Mouse (Mus musculus) liver, embryonic 11.5 days (tissue): ENCODE measurements around the gene Tmem232. TPM values are rescaled to one million over a fixed set of nuclear protein-coding genes. Genes with fewer than 3 reads are reported as not detected.
"Not testable (repeated sequence)": the region's sequence is repeated elsewhere in the genome, so short reads cannot be mapped to it uniquely, and the experiment has no call there.

Experiments used
- ATAC-seq: fragments of 200-750 bp; cut with Nextera tagmentation; replicated peaks from 2 replicates; pipeline ENCODE4 v1.8.0; 2017; ENCODE audit warnings: moderate number of reproducible peaks, mild to moderate bottlenecking, moderate TSS enrichment, moderate library complexity; ENCODE audit not compliant: low FRiP score
- DNase-seq: peaks from one replicate; pipeline ENCODE4 v3.0.0-alpha.2; 2017; ENCODE audit warnings: low spot score
- H3K27ac ChIP-seq: fragments of 300-500 bp; sonication (generic); 2 replicates; pipeline ENCODE4 v1.5.1; 2014; ENCODE audit warnings: mild to moderate bottlenecking, low read depth, low read length, control low read depth
- H3K27me3 ChIP-seq: fragments of 300-500 bp; sonication (generic); replicated peaks from 2 replicates; pipeline ENCODE4 v1.6.1; 2014; ENCODE audit warnings: low read length, mixed read lengths; ENCODE audit not compliant: control insufficient read depth, insufficient read depth
- H3K36me3 ChIP-seq: fragments of 300-500 bp; sonication (generic); 2 replicates; pipeline ENCODE4 v1.6.1; 2014; ENCODE audit warnings: mild to moderate bottlenecking, low read length, moderate library complexity, mixed read lengths; ENCODE audit not compliant: control insufficient read depth, insufficient read depth
- H3K4me1 ChIP-seq: fragments of 300-500 bp; sonication (generic); replicated peaks from 2 replicates; pipeline ENCODE4 v1.6.1; 2014; ENCODE audit warnings: low read length, mixed read lengths; ENCODE audit not compliant: control insufficient read depth, insufficient read depth
- H3K4me2 ChIP-seq: fragments of 300-500 bp; sonication (generic); 2 replicates; pipeline ENCODE4 v1.6.1; 2014; ENCODE audit warnings: mild to moderate bottlenecking, control low read depth, moderate library complexity
- H3K4me3 ChIP-seq: fragments of 300-500 bp; sonication (generic); 2 replicates; pipeline ENCODE4 v1.5.1; 2014; ENCODE audit warnings: low read depth, low read length, control low read depth
- H3K9ac ChIP-seq: fragments of 300-500 bp; sonication (generic); 2 replicates; pipeline ENCODE4 v1.6.1; 2014; ENCODE audit warnings: low read depth, low read length, control low read depth
- H3K9me3 ChIP-seq: fragments of 300-500 bp; sonication (generic); 2 replicates; pipeline ENCODE4 v1.6.1; 2016; ENCODE audit warnings: low read length, inconsistent platforms, mixed read lengths; ENCODE audit not compliant: control insufficient read depth
- WGBS: fragments of 180-500 bp; shearing (Covaris S2); extraction: QIAGEN DNeasy Blood & Tissue Kit; methylation state at CpG from one replicate; pipeline ENCODE4 v1.1.7; 2014; 5-methylcytosine and 5-hydroxymethylcytosine counted together
- polyA plus RNA-seq: library from polyadenylated mRNA; unstranded; fragments of >200 nt; fragmentation: Nextera tagmentation; extraction: Ambion mirVana; gene quantifications from 2 replicates; pipeline ENCODE4 v1.2.1, GENCODE M21; 2014

The Tmem232 gene
- polyA plus RNA-seq, 1 experiment from 2014 or later, result not detected

DNA sequence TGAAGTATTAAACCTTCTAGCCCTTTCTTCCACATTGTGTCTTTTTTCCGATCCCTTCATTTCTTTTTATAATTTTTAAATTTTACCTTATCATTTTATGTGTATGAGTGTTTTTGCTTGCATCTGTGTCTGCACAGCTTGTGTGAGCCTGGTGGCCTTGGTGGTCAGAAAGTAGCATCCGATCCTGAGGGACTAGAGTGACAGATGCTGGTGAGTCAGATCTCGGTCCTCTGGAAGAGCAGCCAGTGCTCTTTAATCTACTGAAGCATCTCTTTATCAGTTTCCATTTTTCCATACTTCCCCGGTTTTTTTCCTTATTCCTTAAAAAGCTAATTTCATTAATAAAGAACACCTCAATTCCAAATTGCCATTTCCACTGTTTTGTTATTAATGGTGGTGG lies 9.8 kb upstream of the Tmem232 start:
- H3K27me3 ChIP-seq, result no peaks in the 10 kb centered on the region
- WGBS, result 75% methylated on average over 4 of the region's 4 CpGs
- ATAC-seq, result no peak

DNA sequence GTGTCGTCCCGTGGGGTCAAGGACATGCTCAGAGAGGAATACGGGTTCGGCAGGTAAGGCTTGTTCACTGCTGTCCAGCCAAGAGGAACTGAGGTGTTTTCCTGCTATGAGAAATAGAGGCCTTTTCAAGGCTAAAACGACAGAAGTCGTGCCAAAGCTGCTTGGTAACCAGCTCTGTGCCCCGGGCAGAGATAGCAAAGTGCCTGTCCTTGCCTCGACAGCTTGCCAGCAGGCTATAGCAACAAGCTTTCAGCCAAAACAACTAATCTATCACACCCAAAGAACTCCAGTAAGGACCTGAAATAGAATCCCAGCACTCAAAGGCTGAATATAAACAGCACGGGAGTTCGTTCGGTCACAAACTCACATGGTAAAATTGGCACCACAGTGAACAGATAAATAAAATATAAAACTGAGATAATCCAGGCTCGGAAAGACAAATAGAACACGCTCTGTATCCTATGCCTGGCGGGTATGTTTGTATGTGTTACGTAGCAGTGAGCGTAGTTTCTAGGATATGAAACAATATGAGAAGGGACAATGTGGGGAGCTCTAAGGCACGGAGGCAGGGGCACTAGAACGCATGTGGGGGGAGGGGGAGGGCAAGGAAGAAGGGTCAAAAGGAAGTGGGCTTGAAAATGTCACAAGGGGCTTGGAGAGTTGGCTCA lies 8.2 kb upstream of the Tmem232 start:
- H3K4me3 ChIP-seq, result no peak overlapping the region
- no peak overlapping the region for H3K9ac ChIP-seq
- no peaks in the 10 kb centered on the region for H3K9me3 ChIP-seq
- H3K27ac ChIP-seq, result no peak overlapping the region
- H3K4me2 ChIP-seq, result no peak overlapping the region
- H3K4me1 ChIP-seq, result no peaks in the 10 kb centered on the region
- no peaks in the 10 kb centered on the region for H3K27me3 ChIP-seq
- DNase-seq, result no peak
- ATAC-seq, result no peak
- WGBS, result 74% methylated on average over 18 of the region's 18 CpGs
- no peaks in the 10 kb centered on the region for H3K36me3 ChIP-seq

More for the DNA sequence above, 9.8 kb upstream of the Tmem232 start:
- Histone ChIP-seq H3K36me3 (no peaks in the 10 kb centered on the region), H3K4me2 (no peak overlapping the region), H3K9me3 (no peaks in the 10 kb centered on the region), H3K9ac (no peak overlapping the region), H3K4me1 (no peaks in the 10 kb centered on the region), H3K4me3 (no peak overlapping the region), H3K27ac (no peak overlapping the region)
- no peak for DNase-seq

DNA sequence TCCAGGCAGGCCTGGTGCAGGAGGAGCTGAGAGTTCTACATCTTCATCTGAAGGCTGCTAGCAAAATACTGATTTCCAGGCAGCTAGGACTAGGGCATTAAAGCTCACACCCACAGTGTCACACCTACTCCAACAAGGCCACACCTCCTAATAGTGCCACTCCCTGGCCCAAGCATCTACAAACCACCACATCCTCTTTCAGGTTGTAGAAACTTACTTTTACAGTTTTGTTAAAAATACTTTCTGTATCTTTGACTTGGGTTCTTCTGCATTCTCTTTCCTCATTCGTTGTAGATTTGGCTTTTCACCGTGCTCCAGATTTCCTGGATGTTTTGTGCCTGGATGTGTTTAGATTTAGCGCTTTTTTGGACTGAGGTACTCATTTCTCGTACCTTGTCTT lies 5.6 kb upstream of the Tmem232 start:
- not testable (repeated sequence) for H3K36me3 ChIP-seq, H3K9ac ChIP-seq, H3K9me3 ChIP-seq, H3K4me1 ChIP-seq, H3K4me2 ChIP-seq, ATAC-seq, H3K27me3 ChIP-seq, DNase-seq, H3K27ac ChIP-seq, H3K4me3 ChIP-seq
- WGBS, result 88% methylated on average over 4 of the region's 4 CpGs

DNA sequence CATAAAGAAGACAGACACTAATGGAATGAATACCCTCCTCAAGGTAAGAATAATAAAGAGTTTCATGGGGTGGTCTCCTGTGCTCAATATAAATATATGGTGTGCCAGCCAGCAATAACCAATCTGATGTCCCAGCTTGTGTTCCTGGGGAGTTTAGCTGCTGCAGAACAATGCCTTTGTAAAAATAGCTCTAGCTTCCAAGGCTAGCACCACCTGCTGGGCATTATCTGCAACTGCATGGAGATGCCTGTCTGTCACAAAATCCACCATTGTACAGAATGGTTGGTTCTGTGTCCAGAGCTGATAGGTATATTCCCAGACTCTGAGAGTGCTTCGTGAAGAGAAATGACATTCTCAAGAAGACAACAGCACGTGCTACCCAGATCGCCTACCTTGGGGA lies 4.4 kb downstream of the Tmem232 start:
- Histone ChIP-seq H3K9ac (no peak overlapping the region), H3K9me3 (no peaks in the 10 kb centered on the region), H3K27ac (no peak overlapping the region), H3K4me1 (no peaks in the 10 kb centered on the region), H3K4me2 (no peak overlapping the region), H3K27me3 (no peaks in the 10 kb centered on the region), H3K36me3 (no peaks in the 10 kb centered on the region), H3K4me3 (no peak overlapping the region)
- DNase-seq (no peak), ATAC-seq (no peak)
- WGBS, result 9% methylated on average over 3 of the region's 3 CpGs

DNA sequence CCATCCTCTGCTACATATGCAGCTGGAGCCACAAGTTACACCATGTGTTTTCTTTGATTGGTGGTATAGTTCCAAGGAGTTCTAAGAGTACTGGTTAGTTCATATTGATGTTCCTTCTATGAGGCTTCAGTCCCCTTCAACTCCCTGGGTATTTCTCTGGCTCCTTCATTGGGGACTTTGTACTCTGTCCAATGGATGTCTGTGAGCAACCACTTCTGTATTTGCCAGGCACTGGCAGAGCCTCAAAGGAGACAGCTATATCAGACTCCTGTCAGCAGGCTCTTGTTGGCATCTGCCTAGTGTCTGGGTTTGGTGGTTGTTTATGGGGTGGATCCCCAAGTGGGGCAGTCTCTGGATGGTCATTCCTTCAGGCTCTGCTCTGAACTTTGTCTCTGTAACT lies 8.2 kb downstream of the Tmem232 start:
- not testable (repeated sequence) for H3K36me3 ChIP-seq, H3K4me3 ChIP-seq, ATAC-seq, H3K27ac ChIP-seq, H3K9ac ChIP-seq, H3K4me1 ChIP-seq, DNase-seq, H3K9me3 ChIP-seq, H3K4me2 ChIP-seq, H3K27me3 ChIP-seq

DNA sequence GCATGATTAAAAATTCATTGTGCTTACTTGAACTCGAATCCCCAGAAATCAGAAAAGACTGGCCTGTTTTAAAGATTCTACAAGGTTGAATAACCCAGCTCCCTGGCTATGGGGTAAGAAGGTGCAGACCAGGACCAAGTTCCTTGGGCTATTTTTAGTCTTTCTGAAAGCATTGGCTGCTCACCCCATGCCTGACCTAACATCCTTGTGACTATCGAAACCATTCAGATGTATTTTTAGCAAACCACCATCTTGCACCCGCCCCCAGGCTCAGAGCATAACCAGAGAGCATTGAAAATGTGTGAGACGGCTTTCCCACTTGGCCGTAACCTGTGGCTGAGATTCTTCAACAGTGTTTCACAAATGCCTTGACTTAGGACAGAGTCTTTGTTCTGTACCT lies 13.1 kb downstream of the Tmem232 start:
- DNase-seq, result no peak
- H3K27ac ChIP-seq, result no peak overlapping the region
- WGBS, result 66% methylated on average over 5 of the region's 5 CpGs

DNA sequence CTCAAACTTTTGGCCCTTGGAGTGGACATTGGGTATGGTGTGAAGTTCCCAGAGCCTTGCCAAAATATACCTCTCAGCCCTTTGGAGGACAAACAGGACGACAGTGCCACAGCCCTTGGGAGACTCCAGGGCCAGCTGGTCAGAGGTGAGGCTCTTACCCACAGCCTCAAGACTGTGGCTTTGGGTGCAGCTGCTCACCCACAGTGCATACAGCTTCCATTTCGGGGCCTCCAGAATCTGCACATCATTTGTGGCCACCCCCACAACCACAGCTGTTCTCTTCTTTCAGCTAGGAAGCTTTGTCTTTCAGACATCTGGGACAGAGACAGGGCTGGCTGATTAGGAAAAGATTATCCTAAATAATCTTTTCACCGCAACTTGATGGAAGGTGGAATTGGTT lies 27.1 kb downstream of the Tmem232 start:
- Histone ChIP-seq H3K4me2 (no peak overlapping the region), H3K4me3 (no peak overlapping the region), H3K27ac (no peak overlapping the region), H3K36me3 (no peaks in the 10 kb centered on the region), H3K27me3 (no peaks in the 10 kb centered on the region), H3K4me1 (no peaks in the 10 kb centered on the region), H3K9me3 (no peaks in the 10 kb centered on the region), H3K9ac (no peak overlapping the region)
- 75% methylated on average over 3 of the region's 3 CpGs for WGBS
- DNase-seq, result no peak
- no peak for ATAC-seq

More for the DNA sequence above, 13.1 kb downstream of the Tmem232 start:
- H3K4me2 ChIP-seq, result no peak overlapping the region
- ATAC-seq, result no peak
- no peak overlapping the region for H3K9ac ChIP-seq
- H3K4me3 ChIP-seq, result no peak overlapping the region
- no peaks in the 10 kb centered on the region for H3K4me1 ChIP-seq
- H3K27me3 ChIP-seq, result no peaks in the 10 kb centered on the region
- no peaks in the 10 kb centered on the region for H3K9me3 ChIP-seq
- H3K36me3 ChIP-seq, result no peaks in the 10 kb centered on the region

DNA sequence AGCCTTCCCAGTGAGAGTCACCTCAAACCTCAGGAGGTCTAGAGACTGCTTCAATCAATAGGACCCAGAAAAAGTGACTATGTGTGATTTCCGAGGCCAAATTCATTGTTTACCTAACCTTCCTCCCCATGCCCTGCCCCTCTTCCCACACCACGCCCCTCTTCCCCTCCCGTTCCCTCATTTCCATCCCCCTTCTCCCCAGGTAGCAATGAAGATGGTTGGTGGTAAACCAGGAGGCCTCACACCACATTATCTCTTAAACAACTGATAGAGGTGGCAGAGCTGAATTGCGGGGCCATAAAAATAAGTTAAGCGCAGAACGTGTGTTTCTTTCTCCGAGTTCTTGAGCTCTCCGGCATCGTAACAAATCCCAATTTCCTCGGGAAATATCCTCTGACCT lies 55.9 kb downstream of the Tmem232 start:
- WGBS, result 52% methylated on average over 10 of the region's 10 CpGs
- H3K36me3 ChIP-seq, result no peaks in the 10 kb centered on the region
- H3K4me1 ChIP-seq, result no peaks in the 10 kb centered on the region
- no peak overlapping the region for H3K27ac ChIP-seq
- no peak overlapping the region for H3K4me3 ChIP-seq
- ATAC-seq, result no peak
- no peaks in the 10 kb centered on the region for H3K9me3 ChIP-seq
- H3K9ac ChIP-seq, result no peak overlapping the region
- no peaks in the 10 kb centered on the region for H3K27me3 ChIP-seq
- H3K4me2 ChIP-seq, result no peak overlapping the region
- DNase-seq, result no peak

DNA sequence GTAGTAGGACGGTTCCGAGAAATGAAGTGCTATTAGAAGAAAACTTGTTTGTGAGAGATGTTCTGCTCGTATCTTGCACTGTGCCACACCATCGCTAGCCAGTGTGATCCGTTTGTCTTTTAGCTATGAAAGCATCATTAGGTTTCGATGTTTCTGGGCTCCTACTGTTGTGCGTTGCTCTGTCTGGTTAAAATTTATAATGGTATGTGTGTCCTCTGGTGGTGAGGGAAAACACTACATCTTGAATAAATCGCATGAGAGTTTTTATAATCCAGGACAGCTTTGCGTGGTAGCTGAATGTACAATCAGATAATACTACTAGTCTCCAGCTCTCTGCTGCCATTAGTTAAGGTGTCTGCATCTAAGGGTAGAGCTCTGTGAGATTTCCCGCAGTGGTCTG lies 63.8 kb downstream of the Tmem232 start:
- no peaks in the 10 kb centered on the region for H3K36me3 ChIP-seq
- no peaks in the 10 kb centered on the region for H3K4me1 ChIP-seq
- no peak overlapping the region for H3K4me2 ChIP-seq
- no peak for DNase-seq
- H3K9me3 ChIP-seq, result no peaks in the 10 kb centered on the region
- ATAC-seq, result no peak
- H3K9ac ChIP-seq, result no peak overlapping the region
- H3K27me3 ChIP-seq, result no peaks in the 10 kb centered on the region
- H3K27ac ChIP-seq, result no peak overlapping the region
- 88% methylated on average over 10 of the region's 10 CpGs for WGBS
- H3K4me3 ChIP-seq, result no peak overlapping the region
